Mouse (Mus musculus) lung, postnatal 0 days (tissue): ENCODE data around the gene Serf2. TPM values are rescaled to one million over a fixed set of nuclear protein-coding genes. Genes with fewer than 3 reads are reported as not detected.
"Not testable (repeated sequence)": the region's sequence is repeated elsewhere in the genome, so short reads cannot be mapped to it uniquely, and the experiment has no call there.

Source experiments
- ATAC-seq: fragments of 200-750 bp; cut with Nextera tagmentation; 2 replicates; pipeline ENCODE4 v1.8.0; 2017; ENCODE audit warnings: moderate library complexity
- DNase-seq: peaks from one replicate; pipeline ENCODE4 v3.0.0-alpha.2; 2016; ENCODE audit warnings: low spot score
- H3K27ac ChIP-seq: fragments of 300-500 bp; sonication (generic); 2 replicates; pipeline ENCODE4 v1.5.1; 2014; ENCODE audit warnings: antibody characterized with exemption, mild to moderate bottlenecking, low read length, mixed read lengths
- H3K27me3 ChIP-seq: fragments of 300-500 bp; sonication (generic); replicated peaks from 2 replicates; pipeline ENCODE4 v1.6.1; 2014; ENCODE audit warnings: low read length, mixed read lengths; ENCODE audit not compliant: insufficient read depth
- H3K36me3 ChIP-seq: fragments of 300-500 bp; sonication (generic); 2 replicates; pipeline ENCODE4 v1.6.1; 2014; ENCODE audit warnings: low read length, mixed read lengths; ENCODE audit not compliant: insufficient read depth
- H3K4me1 ChIP-seq: fragments of 300-500 bp; sonication (generic); 2 replicates; pipeline ENCODE4 v1.6.1; 2014; ENCODE audit warnings: antibody characterized with exemption, low read depth, low read length, mixed read lengths; ENCODE audit not compliant: insufficient read depth
- H3K4me2 ChIP-seq: fragments of 300-500 bp; sonication (generic); replicated peaks from 2 replicates; pipeline ENCODE4 v1.6.1; 2014; ENCODE audit warnings: low read depth, mild to moderate bottlenecking, low read length, moderate library complexity, mixed read lengths
- H3K4me3 ChIP-seq: fragments of 300-500 bp; sonication (generic); 2 replicates; pipeline ENCODE4 v1.5.1; 2014; ENCODE audit warnings: low read depth, low read length
- H3K9ac ChIP-seq: fragments of 300-500 bp; sonication (generic); replicated peaks from 2 replicates; pipeline ENCODE4 v1.6.1; 2014; ENCODE audit warnings: low read depth, mild to moderate bottlenecking
- H3K9me3 ChIP-seq: fragments of 300-500 bp; sonication (generic); 2 replicates; pipeline ENCODE4 v1.6.1; 2016; ENCODE audit warnings: low read length, mixed read lengths
- CTCF ChIP-seq: IDR thresholded peaks from 2 replicates; pipeline ENCODE4 v1.5.1; 2016; ENCODE audit warnings: antibody characterized with exemption, mild to moderate bottlenecking
- EP300 ChIP-seq: IDR thresholded peaks from 2 replicates; pipeline ENCODE4 v1.6.1; 2016; ENCODE audit warnings: antibody characterized with exemption, mild to moderate bottlenecking, control low read depth
- WGBS: fragments of 180-500 bp; shearing (Covaris S2); extraction: QIAGEN DNeasy Blood & Tissue Kit; methylation state at CpG from one replicate; pipeline ENCODE4 v1.1.7; 2014; 5-methylcytosine and 5-hydroxymethylcytosine counted together
- microRNA-seq: library from miRNA; unstranded; fragments of <30 nt; microRNA quantifications from one replicate; pipeline ENCODE4, GENCODE M21; 2016
- polyA plus RNA-seq: library from polyadenylated mRNA; unstranded; fragments of >200 nt; fragmentation: Nextera tagmentation; extraction: Ambion mirVana; gene quantifications from 2 replicates; pipeline ENCODE4 v1.2.1, GENCODE M21; 2015

Serf2 gene
- polyA plus RNA-seq, 1 experiment from 2014 or later, result 470 TPM

DNA sequence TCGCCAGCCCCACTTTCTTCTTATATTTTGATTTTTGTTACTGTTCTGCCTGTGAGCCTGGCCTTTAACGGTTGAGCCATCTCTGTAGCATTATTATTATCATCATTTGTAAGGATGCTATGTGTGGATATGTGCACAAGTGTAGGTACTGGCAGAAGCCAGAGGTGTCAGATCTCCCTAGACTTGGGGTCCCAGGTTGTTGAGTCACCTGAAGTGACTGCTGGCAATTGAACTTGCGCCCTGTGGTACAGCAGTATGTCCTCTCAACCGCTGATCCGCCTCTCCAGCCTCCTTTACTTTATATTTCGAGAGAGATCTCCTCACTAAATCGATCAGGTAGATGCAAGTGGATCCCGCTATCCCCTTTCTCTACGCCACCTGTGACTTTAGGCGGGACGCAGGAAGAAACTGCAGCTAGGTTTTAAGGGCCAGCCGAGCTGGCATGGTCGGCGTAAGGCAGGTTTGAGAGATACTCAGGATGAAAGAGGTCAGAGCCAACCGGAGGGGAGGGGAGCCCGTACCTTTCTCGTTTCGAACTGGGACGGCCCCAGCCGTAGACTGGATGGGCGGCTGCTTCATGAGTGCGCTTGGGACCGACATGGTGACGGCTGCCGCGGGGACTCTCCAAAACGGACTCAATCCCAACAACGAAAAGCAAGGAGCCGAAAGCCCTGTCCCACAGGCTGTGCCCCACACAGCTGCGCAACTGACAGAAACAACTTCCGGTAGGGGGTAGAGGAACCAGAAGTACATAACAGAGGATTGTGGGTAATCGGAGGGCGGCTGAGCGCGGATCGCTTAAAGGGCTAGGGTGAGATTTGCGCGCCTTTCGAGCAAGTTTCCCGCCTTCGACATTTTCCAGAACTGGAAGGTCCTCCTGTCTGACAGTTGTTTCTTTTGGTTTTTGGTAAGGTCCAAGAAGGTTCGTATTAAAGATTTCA lies 57.2 kb downstream of the Serf2 start, which contains the start of the genes Mfap1a and Wdr76:
Gene Mfap1a, minus strand, starts transcription at position 724 of the 941 bp plus-strand sequence.
Gene Wdr76, plus strand, starts transcription at position 782 of the 941 bp plus-strand sequence.
- Histone ChIP-seq H3K9ac (peak within 1 kb of the TSS; percentile 70), H3K4me3 (peak within 1 kb of the TSS; percentile 55), H3K4me2 (peak within 1 kb of the TSS; percentile 58), H3K27ac (peak within 1 kb of the TSS; percentile 72; the same call in 1 of the 2 replicates)
- peak; percentile 95 for DNase-seq
- not testable (repeated sequence) for H3K4me1 ChIP-seq, H3K9me3 ChIP-seq, H3K36me3 ChIP-seq, H3K27me3 ChIP-seq
- TF ChIP-seq CTCF (peak; percentile 37), EP300 (0 out of 2 replicates have a peak, but pooled peaks have one; percentile 3)
- ATAC-seq, result peak; percentile 94
- 2% methylated on average over 32 of the region's 42 CpGs for WGBS

DNA sequence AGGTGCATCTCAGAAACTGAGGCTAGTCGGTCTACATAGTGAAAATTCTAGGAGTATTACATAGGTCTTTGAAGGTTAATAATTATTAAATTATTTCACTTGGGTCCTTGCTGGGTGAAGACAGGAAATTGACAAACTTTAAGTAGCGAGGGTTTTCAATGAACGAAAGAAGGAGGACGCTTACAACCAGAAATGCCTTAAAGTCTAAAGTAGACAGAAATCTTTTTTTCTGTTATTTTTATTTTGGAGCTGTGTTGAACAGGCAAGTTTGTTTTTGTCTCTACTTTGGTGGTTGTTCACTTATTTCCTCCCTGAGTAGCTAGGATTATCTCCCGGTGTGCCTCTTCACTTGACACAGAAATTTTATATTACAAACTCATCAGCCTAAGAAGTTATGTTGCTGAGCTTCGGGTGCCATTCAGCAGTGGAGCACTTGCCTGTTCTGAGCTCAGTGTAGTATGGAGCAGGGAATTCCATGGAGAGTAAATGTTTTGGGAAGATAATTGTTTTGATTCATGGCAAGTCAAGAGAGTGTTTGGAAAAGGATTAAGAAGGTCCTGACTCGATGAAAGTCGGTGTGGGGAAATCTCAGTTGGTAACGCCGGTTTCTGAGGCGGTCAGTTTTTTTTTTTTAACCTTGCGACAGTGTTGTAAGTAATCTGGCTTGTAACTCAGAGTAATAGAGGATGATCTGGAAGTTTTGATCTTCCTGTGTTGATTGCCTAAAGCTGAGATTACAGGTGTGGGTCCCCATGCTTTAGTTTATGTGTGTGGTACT lies 58.4 kb downstream of the Serf2 start:
- TF ChIP-seq EP300 (no peak), CTCF (no peak)
- Histone ChIP-seq H3K9ac (0 out of 2 replicates have a peak overlapping the region, but pooled peaks have one; percentile 70), H3K4me2 (peak overlapping the region; percentile 58), H3K27ac (no peak overlapping the region), H3K27me3 (no peaks in the 10 kb centered on the region), H3K9me3 (no peaks in the 10 kb centered on the region), H3K4me3 (peak overlapping the region; percentile 55), H3K36me3 (no peaks in the 10 kb centered on the region), H3K4me1 (peaks cover 4% of the 10 kb centered on the region; the same call in 1 of the 2 replicates)
- ATAC-seq, result no peak
- WGBS, result 2% methylated on average over 12 of the region's 12 CpGs
- no peak for DNase-seq

Small RNAs within 50 kb of the gene (microRNA-seq; reads per million reads assigned to microRNA genes)
- not detected for gene Gm22953

Other genes with a start within 250 kb of the Serf2 start
- 9.8 and 16.6 TPM in 2 replicates for gene Trp53bp1, start 177.8 kb upstream of the Serf2 start, polyA plus RNA-seq
- gene Map1a, start 159.6 kb upstream of the Serf2 start, polyA plus RNA-seq, result 1.3 and 1.9 TPM in 2 replicates
- gene Ppip5k1, start 93.8 kb upstream of the Serf2 start, polyA plus RNA-seq, result 9.7 and 11.1 TPM in 2 replicates
- gene Ckmt1, start 91.5 kb upstream of the Serf2 start, polyA plus RNA-seq, result 35.1 and 37.3 TPM in 2 replicates
- not detected in 2 replicates for gene Strc, start 62.0 kb upstream of the Serf2 start, polyA plus RNA-seq
- 371 and 415 TPM in 2 replicates for gene Pdia3, start 35.4 kb upstream of the Serf2 start, polyA plus RNA-seq
- 1.7 and 1.8 TPM in 2 replicates for gene Catsper2, start 35.4 kb upstream of the Serf2 start, polyA plus RNA-seq
- 2.1 and 2.9 TPM in 2 replicates for gene Ell3, start 4.9 kb upstream of the Serf2 start, polyA plus RNA-seq
- gene Hypk, start 4.1 kb downstream of the Serf2 start, polyA plus RNA-seq, result 61.7 and 70.9 TPM in 2 replicates
- gene Serinc4, start 7.6 kb downstream of the Serf2 start, polyA plus RNA-seq, result 0.15 and 0.35 TPM in 2 replicates
- gene Mfap1b, start 24.9 kb downstream of the Serf2 start, polyA plus RNA-seq, result 37.7 and 37.8 TPM in 2 replicates
- gene Mfap1a, start 57.5 kb downstream of the Serf2 start, polyA plus RNA-seq, result 16.3 and 20.7 TPM in 2 replicates
- 2.6 and 2.9 TPM in 2 replicates for gene Wdr76, start 57.5 kb downstream of the Serf2 start, polyA plus RNA-seq